In the genomic region with DNA sequence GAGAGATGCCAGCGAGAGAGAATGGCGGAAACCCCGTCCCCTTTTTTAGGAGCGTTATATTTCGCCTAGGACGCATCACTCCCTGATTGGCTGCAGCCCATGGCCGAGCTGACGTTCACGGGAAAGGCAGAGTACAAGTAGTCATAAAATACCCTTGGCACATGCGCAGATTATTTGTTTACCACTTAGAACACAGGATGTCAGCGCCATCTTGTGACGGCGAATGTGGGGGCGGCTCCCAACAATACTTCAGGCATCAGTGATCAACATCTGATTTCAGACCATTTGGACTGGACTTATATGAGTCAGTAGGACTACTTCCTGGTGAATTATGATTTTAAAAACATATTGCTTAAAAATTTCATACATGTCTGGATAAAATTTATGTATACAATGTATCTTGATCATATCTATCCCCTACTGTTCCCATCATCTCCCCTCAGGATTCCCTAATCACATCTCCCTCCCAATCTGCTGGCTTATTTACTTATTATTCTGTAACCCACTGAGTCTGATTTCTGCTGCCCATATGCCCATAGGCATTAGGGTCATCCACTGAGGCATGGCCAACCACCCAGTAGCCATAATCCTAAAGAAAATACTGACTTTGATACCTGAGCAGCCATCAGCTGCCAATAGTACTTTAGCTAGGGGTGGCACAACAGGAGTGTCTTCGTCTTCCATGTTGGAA, we compare ENCODE assay signal across 8 mouse cellular contexts.
A peak's percentile ranks its signal among the peaks of the same experiment; 100 is the strongest.
DNase-seq lines count a peak whose midpoint lies in the region; ATAC-seq and TF ChIP-seq lines count a peak whose summit lies in the region.
"Not testable (repeated sequence)": the region's sequence is repeated elsewhere in the genome, so short reads cannot be mapped to it uniquely, and the experiment has no call there.

No protein-coding gene starts in this region.

- not testable (repeated sequence) for H3K27ac ChIP-seq in forebrain, embryonic 16.5 days (ENCODE audit: low read length); kidney, embryonic 14.5 days (ENCODE audit: low read depth, low read length); liver, embryonic 14.5 days; midbrain, embryonic 13.5 days
- H3K27ac ChIP-seq in hindbrain, embryonic 13.5 days = 0 out of 2 replicates have a peak overlapping the region, but pooled peaks have one; percentile 40

- H3K27me3 ChIP-seq in forebrain, embryonic 16.5 days (replicated peaks; ENCODE audit: control insufficient read depth, insufficient read depth, low read length); hindbrain, embryonic 13.5 days; kidney, embryonic 14.5 days (ENCODE audit: control insufficient read depth, insufficient read depth, low read length); liver, embryonic 14.5 days (ENCODE audit: control insufficient read depth, insufficient read depth, low read length); midbrain, embryonic 13.5 days: not testable (repeated sequence)

- DNase-seq in CD4-positive, CD25-positive, alpha-beta regulatory T cell, adult 2 months (ENCODE audit: low read depth, low spot score) = peak; percentile 76
- DNase-seq in embryo, embryonic 10.5 days (ENCODE audit: low spot score) = peak; percentile 62
- peak in 1 of 3 experiments; percentile 1 for DNase-seq in liver, embryonic 14.5 days (ENCODE audit: low read depth in 3 of 3, low spot score in 3 of 3)
- peak; percentile 80 for DNase-seq in retina, postnatal 1 day

- not testable (repeated sequence) for H3K4me2 ChIP-seq in forebrain, embryonic 16.5 days (ENCODE audit: low read length); hindbrain, embryonic 13.5 days; kidney, embryonic 14.5 days (replicated peaks; ENCODE audit: low read depth, low read length); liver, embryonic 14.5 days (ENCODE audit: low read depth); midbrain, embryonic 13.5 days (replicated peaks)

- 34% methylated on average over 6 of the region's 15 CpGs for WGBS in forebrain, embryonic 16.5 days
- 21% methylated on average over 6 of the region's 15 CpGs for WGBS in hindbrain, embryonic 13.5 days
- 27% methylated on average over 5 of the region's 15 CpGs for WGBS in kidney, embryonic 14.5 days
- 26% methylated on average over 5 of the region's 15 CpGs for WGBS in liver, embryonic 14.5 days (ENCODE audit: insufficient replicate concordance)
- WGBS in midbrain, embryonic 13.5 days = 21% methylated on average over 6 of the region's 15 CpGs

- H3K4me3 ChIP-seq in forebrain, embryonic 16.5 days (replicated peaks; ENCODE audit: low read length); hindbrain, embryonic 13.5 days; kidney, embryonic 14.5 days (ENCODE audit: low read length); liver, embryonic 14.5 days (ENCODE audit: insufficient read depth in 1 of 2, low read depth in 2 of 2, low read length in 2 of 2); midbrain, embryonic 13.5 days (replicated peaks): not testable (repeated sequence)

- not testable (repeated sequence) for H3K4me1 ChIP-seq in forebrain, embryonic 16.5 days (replicated peaks; ENCODE audit: control insufficient read depth, insufficient read depth, low read length); kidney, embryonic 14.5 days (ENCODE audit: control insufficient read depth, insufficient read depth, low read length); liver, embryonic 14.5 days (replicated peaks; ENCODE audit: control insufficient read depth in 2 of 2, insufficient read depth in 2 of 2, low read length in 1 of 2)
- H3K4me1 ChIP-seq in hindbrain, embryonic 13.5 days (replicated peaks) = peaks cover 13% of the 10 kb centered on the region
- peaks cover 16% of the 10 kb centered on the region for H3K4me1 ChIP-seq in midbrain, embryonic 13.5 days (replicated peaks)

- not testable (repeated sequence) for TF ChIP-seq CTCF in liver, embryonic 14.5 days (IDR thresholded peaks at IDR 0.05; ENCODE audit: low read depth)

- not testable (repeated sequence) for H3K36me3 ChIP-seq in forebrain, embryonic 16.5 days (ENCODE audit: control insufficient read depth, insufficient read depth); hindbrain, embryonic 13.5 days; kidney, embryonic 14.5 days (ENCODE audit: control insufficient read depth, insufficient read depth, low read length); liver, embryonic 14.5 days (replicated peaks; ENCODE audit: control insufficient read depth, insufficient read depth, low read depth); midbrain, embryonic 13.5 days

- H3K9ac ChIP-seq in forebrain, embryonic 16.5 days (replicated peaks; ENCODE audit: low read depth, low read length); hindbrain, embryonic 13.5 days; kidney, embryonic 14.5 days (ENCODE audit: low read depth, low read length); liver, embryonic 14.5 days (replicated peaks); midbrain, embryonic 13.5 days (replicated peaks): not testable (repeated sequence)

- not testable (repeated sequence) for H3K9me3 ChIP-seq in forebrain, embryonic 16.5 days (ENCODE audit: control insufficient read depth, low read length); hindbrain, embryonic 13.5 days; kidney, embryonic 14.5 days (ENCODE audit: control insufficient read depth, low read length); liver, embryonic 14.5 days (ENCODE audit: control insufficient read depth, low read length); midbrain, embryonic 13.5 days

- ATAC-seq in forebrain, embryonic 16.5 days = peak; percentile 78
- ATAC-seq in hindbrain, embryonic 13.5 days (ENCODE audit: low FRiP score) = peak; percentile 88
- ATAC-seq in kidney, embryonic 14.5 days (ENCODE audit: low FRiP score, low TSS enrichment) = peak; percentile 81
- ATAC-seq in liver, embryonic 14.5 days (ENCODE audit: insufficient read depth) = peak; percentile 35; the same call in 1 of the 2 replicates
- ATAC-seq in midbrain, embryonic 13.5 days = peak; percentile 82

- not testable (repeated sequence) for TF ChIP-seq EP300 in liver, embryonic 14.5 days (IDR thresholded peaks at IDR 0.05; ENCODE audit: low read depth)

Comparison
In these comparisons a context has a peak if more than half of its experiments do, and no peak if none do; other contexts are left out.
1. ATAC-seq: peak in every context shown above with its lines; median percentile 88 in hindbrain, embryonic 13.5 days; 82 in midbrain, embryonic 13.5 days; 81 in kidney, embryonic 14.5 days; 78 in forebrain, embryonic 16.5 days; 35 in liver, embryonic 14.5 days.